Mouse (Mus musculus) kidney, postnatal 0 days (tissue): ENCODE measurements around the gene Pfas. TPM values are rescaled to one million over a fixed set of nuclear protein-coding genes. Genes with fewer than 3 reads are reported as not detected.
"Not testable (repeated sequence)": the region's sequence is repeated elsewhere in the genome, so short reads cannot be mapped to it uniquely, and the experiment has no call there.

Experiments used
- ATAC-seq: fragments of 200-750 bp; cut with Nextera tagmentation; replicated peaks from 2 replicates; pipeline ENCODE4 v1.8.0; 2017; ENCODE audit warnings: low read depth, moderate number of reproducible peaks, moderate TSS enrichment, moderate library complexity; ENCODE audit not compliant: low FRiP score
- DNase-seq: peaks from one replicate; pipeline ENCODE4 v3.0.0-alpha.2; 2016; ENCODE audit warnings: low spot score
- H3K27ac ChIP-seq: fragments of 300-500 bp; sonication (generic); 2 replicates; pipeline ENCODE4 v1.5.1; 2014; ENCODE audit warnings: mild to moderate bottlenecking
- H3K27me3 ChIP-seq: fragments of 300-500 bp; sonication (generic); 2 replicates; pipeline ENCODE4 v1.6.1; 2014; ENCODE audit warnings: low read length, mixed read lengths; ENCODE audit not compliant: insufficient read depth
- H3K36me3 ChIP-seq: fragments of 300-500 bp; sonication (generic); 2 replicates; pipeline ENCODE4 v1.6.1; 2014; ENCODE audit warnings: low read length, mixed read lengths; ENCODE audit not compliant: insufficient read depth
- H3K4me1 ChIP-seq: fragments of 300-500 bp; sonication (generic); replicated peaks from 2 replicates; pipeline ENCODE4 v1.6.1; 2014; ENCODE audit warnings: antibody characterized with exemption, low read length, mixed read lengths; ENCODE audit not compliant: insufficient read depth
- H3K4me2 ChIP-seq: fragments of 300-500 bp; sonication (generic); 2 replicates; pipeline ENCODE4 v1.6.1; 2014; ENCODE audit warnings: mild to moderate bottlenecking, low read length, moderate library complexity, mixed read lengths
- H3K4me3 ChIP-seq: fragments of 300-500 bp; sonication (generic); replicated peaks from 2 replicates; pipeline ENCODE4 v1.5.1; 2014; ENCODE audit warnings: low read depth, low read length
- H3K9ac ChIP-seq: fragments of 300-500 bp; sonication (generic); 2 replicates; pipeline ENCODE4 v1.6.1; 2014; ENCODE audit warnings: low read depth, low read length
- H3K9me3 ChIP-seq: fragments of 300-500 bp; sonication (generic); replicated peaks from 2 replicates; pipeline ENCODE4 v1.6.1; 2016; ENCODE audit warnings: low read length, inconsistent platforms, mixed read lengths
- CTCF ChIP-seq: IDR thresholded peaks from 2 replicates; pipeline ENCODE4 v1.5.1; 2016; ENCODE audit warnings: antibody characterized with exemption, low read depth, mild to moderate bottlenecking, moderate library complexity
- WGBS: fragments of 180-500 bp; shearing (Covaris S2); extraction: QIAGEN DNeasy Blood & Tissue Kit; methylation state at CpG from one replicate; pipeline ENCODE4 v1.1.7; 2014; 5-methylcytosine and 5-hydroxymethylcytosine counted together
- polyA plus RNA-seq: library from polyadenylated mRNA; unstranded; fragments of >200 nt; fragmentation: Nextera tagmentation; extraction: Ambion mirVana; gene quantifications from 2 replicates; pipeline ENCODE4 v1.2.1, GENCODE M21; 2015

The Pfas gene
- polyA plus RNA-seq, 1 experiment from 2014 or later, result 20.9 TPM

- Histone ChIP-seq H3K27me3 (no peaks in the 10 kb centered on the region), H3K36me3 (no peaks in the 10 kb centered on the region), H3K4me3 (no peak overlapping the region), H3K9ac (no peak overlapping the region), H3K4me2 (no peak overlapping the region), H3K4me1 (0 out of 2 replicates have a peak, but pooled peaks cover 9% of the 10 kb centered on the region), H3K27ac (no peak overlapping the region), H3K9me3 (no peaks in the 10 kb centered on the region)
- 88% methylated on average over 15 of the region's 15 CpGs for WGBS
- DNase-seq (no peak), ATAC-seq (no peak)
- no peak for TF ChIP-seq CTCF
Observed at GRCm38 (mm10) chr11:69010400-69011323, 2.4 kb upstream of the Pfas start.

DNA sequence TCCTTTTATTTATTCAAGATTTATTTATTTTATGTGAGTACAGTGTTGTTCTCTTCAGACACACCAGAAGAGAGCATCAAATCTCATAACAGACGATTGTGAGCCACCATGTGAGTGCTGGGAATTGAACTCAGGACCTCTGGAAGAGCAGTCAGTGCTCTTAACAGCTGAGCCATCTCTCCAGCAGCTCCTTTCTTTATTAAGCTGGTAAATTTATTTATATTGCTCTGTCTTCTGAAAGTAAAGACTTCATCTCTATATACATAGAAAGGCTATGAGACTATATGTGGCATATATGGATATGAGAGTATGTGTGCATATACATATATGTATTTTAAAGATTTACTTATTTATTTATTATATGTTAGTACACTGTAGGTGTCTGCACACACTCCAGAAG is 1.2 kb upstream of the Pfas start:
- WGBS, result 92% methylated on average over 1 of the region's 1 CpGs
- no peak overlapping the region for H3K9ac ChIP-seq

GRCm38 (mm10) chr11:69006575-69006974 is 1.7 kb downstream of the Pfas start:
- H3K27me3 ChIP-seq, H3K4me2 ChIP-seq, ATAC-seq, H3K27ac ChIP-seq, H3K36me3 ChIP-seq, H3K9ac ChIP-seq, H3K4me1 ChIP-seq, H3K4me3 ChIP-seq, DNase-seq, H3K9me3 ChIP-seq: not testable (repeated sequence)

More for the DNA sequence above, 1.2 kb upstream of the Pfas start:
- Histone ChIP-seq H3K4me3 (no peak overlapping the region), H3K9me3 (no peaks in the 10 kb centered on the region), H3K27ac (no peak overlapping the region), H3K27me3 (no peaks in the 10 kb centered on the region), H3K4me1 (0 out of 2 replicates have a peak, but pooled peaks cover 9% of the 10 kb centered on the region), H3K36me3 (no peaks in the 10 kb centered on the region), H3K4me2 (no peak overlapping the region)
- ATAC-seq (no peak), DNase-seq (no peak)
- TF ChIP-seq CTCF, result no peak

- no peak overlapping the region for H3K27ac ChIP-seq
- WGBS, result 86% methylated on average over 7 of the region's 7 CpGs
- no peak overlapping the region for H3K4me2 ChIP-seq
- no peaks in the 10 kb centered on the region for H3K9me3 ChIP-seq
- H3K27me3 ChIP-seq, result no peaks in the 10 kb centered on the region
- H3K4me3 ChIP-seq, result no peak overlapping the region
- H3K4me1 ChIP-seq, result 0 out of 2 replicates have a peak, but pooled peaks cover 5% of the 10 kb centered on the region
- no peak for DNase-seq
- no peak for TF ChIP-seq CTCF
- peaks cover 24% of the 10 kb centered on the region for H3K36me3 ChIP-seq
- no peak for ATAC-seq
- H3K9ac ChIP-seq, result no peak overlapping the region
Observed at GRCm38 (mm10) chr11:69005193-69005592, 3.1 kb downstream of the Pfas start.

DNA sequence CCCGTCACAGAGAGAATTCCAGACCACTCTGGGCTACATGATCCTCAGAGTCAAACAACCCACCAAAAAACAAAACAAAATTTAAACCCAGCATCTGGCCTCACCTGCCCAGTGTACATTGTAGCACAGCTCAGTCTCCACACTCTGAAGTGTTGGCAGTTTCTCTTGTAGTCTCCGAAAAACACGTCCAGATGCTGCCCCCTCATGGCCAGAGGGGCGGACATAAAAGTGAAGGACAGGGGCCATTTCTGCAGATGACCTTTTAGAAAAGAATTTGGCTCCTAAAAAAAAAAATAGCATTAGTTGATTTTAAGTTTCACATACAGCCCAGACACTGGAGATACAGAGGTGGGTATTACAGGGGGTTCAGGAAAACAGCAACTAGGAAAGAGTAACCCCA is 4.7 kb downstream of the Pfas start:
- H3K4me2 ChIP-seq, result no peak overlapping the region
- peak; percentile 46; the same call in 1 of the 2 replicates for TF ChIP-seq CTCF
- 54% methylated on average over 4 of the region's 4 CpGs for WGBS
- no peak overlapping the region for H3K9ac ChIP-seq
- no peaks in the 10 kb centered on the region for H3K9me3 ChIP-seq
- H3K4me1 ChIP-seq, result 0 out of 2 replicates have a peak, but pooled peaks cover 5% of the 10 kb centered on the region
- DNase-seq (peak; percentile 42), ATAC-seq (no peak)
- H3K4me3 ChIP-seq, result no peak overlapping the region
- H3K27ac ChIP-seq, result no peak overlapping the region
- H3K36me3 ChIP-seq, result peaks cover 36% of the 10 kb centered on the region
- H3K27me3 ChIP-seq, result no peaks in the 10 kb centered on the region

DNA sequence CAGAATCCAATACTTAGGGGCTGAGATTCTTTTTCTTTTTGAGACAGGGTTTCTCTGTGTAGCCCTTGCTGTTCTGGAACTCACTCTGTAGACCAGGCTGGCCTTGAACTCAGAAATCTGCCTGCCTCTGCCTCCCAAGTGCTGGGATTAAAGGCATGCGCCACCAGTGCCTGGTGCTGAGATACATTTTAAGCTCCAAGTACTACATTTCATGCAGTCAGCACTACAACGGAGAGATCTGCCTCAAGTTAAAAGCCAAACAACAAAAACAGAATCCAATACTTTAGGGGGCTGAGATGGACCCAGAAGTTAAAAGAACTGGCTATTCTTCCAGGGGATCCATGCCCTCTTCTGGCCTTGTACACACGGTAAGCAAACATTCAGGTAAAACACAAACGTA is 5.5 kb downstream of the Pfas start:
- not testable (repeated sequence) for ATAC-seq, H3K4me1 ChIP-seq, H3K27ac ChIP-seq, H3K9ac ChIP-seq, DNase-seq, H3K4me3 ChIP-seq, H3K4me2 ChIP-seq, H3K9me3 ChIP-seq, H3K27me3 ChIP-seq
- 91% methylated on average over 4 of the region's 4 CpGs for WGBS
- H3K36me3 ChIP-seq, result peaks cover 42% of the 10 kb centered on the region
